Mouse (Mus musculus): ENCODE data around the gene Syn3.
"Not testable (repeated sequence)": the region's sequence is repeated elsewhere in the genome, so short reads cannot be mapped to it uniquely, and the experiment has no call there.

DNA sequence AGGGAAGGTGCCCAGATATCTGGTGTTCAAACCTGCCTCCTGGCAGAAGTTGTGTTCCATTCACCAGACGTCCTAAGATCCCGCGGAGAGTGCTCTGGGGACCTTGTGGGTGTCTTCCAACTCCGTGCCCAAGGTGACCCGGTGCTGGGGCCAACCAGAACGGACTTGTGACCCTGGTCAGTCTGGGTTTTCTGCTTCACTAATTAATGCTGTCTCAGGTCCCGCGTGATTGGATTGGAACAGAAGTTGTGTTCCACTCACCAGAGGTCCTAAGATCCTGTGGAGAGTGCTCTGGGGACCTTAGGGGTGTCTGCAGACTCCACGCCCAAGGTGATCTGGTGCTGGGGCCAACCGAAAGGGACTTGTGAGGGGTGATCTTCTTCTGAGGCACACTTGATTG lies 376.2 kb downstream of the Syn3 start:
- not testable (repeated sequence) for TF ChIP-seq POLR2A (IDR thresholded peaks at IDR 0.05; ENCODE audit: low read depth, low read length); CTCF (conservative IDR thresholded peaks at IDR 0.05; ENCODE audit: insufficient read depth, insufficient read length, low read depth, low read length)
